In the genomic region with DNA sequence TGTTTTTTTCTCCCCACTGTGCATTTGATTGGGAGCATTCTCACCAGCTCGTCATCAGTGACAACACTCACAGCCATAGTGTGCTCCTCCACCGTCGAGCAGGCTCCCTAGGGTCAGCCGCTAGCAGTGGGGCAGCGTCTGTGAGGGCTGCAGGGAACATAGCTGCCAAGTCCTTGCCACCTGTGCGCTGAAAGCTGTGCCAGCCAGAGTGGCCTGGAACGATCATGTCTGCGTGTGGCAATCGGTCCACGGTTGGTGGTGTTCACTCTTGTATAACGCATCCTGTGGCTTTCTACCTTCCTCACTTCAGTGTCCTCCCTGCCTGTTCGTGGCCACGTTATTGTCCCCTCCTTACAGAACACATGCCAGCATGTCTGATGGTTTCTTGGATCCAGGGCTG, we compare ENCODE assay signal across 15 mouse cellular contexts. TPM values are rescaled to one million over a fixed set of nuclear protein-coding genes. Genes with fewer than 3 reads are reported as not detected.
DNase-seq lines count a peak whose midpoint lies in the region; ATAC-seq lines count a peak whose summit lies in the region.
"Had no signal": no experiment of that assay in that cellular context is flagged by ENCODE, and none has a peak within 500 bp of the region (broad histone marks: within the 10 kb centered on the region; RNA-seq: fewer than 3 reads in every experiment).

No protein-coding gene starts in this region.

- WGBS in kidney, embryonic 15.5 days, result 86% methylated on average over 13 of the region's 13 CpGs
- WGBS in intestine, embryonic 16.5 days, result 88% methylated on average over 13 of the region's 13 CpGs

- no peak for DNase-seq in kidney, adult 11 months
- peak; percentile 94 for DNase-seq in brain, adult 2 months (ENCODE audit: low read depth, low spot score)
- peak; percentile 93 for DNase-seq in cerebellum, adult 9-10 months
- DNase-seq in adrenal gland, postnatal 10 days, result no peak
- no peak for DNase-seq in urinary bladder, adult 2 months (ENCODE audit: low spot score)
- DNase-seq in heart, adult 18-20 months, result no peak
- DNase-seq: gastrocnemius, adult 2 months; midbrain, embryonic 14.5 days; retina, postnatal 1 day had no signal

- ATAC-seq in kidney, embryonic 15.5 days (replicated peaks; ENCODE audit: low FRiP score), result no peak
- ATAC-seq in intestine, embryonic 16.5 days, result no peak
- ATAC-seq: hindbrain, embryonic 16.5 days had no signal

- peak overlapping the region; percentile 52 for H3K27ac ChIP-seq in kidney, embryonic 15.5 days
- H3K27ac ChIP-seq in intestine, embryonic 16.5 days (ENCODE audit: low read length), result peak overlapping the region; percentile 33; the same call in 1 of the 2 replicates
- H3K27ac ChIP-seq: embryonic facial prominence, embryonic 15.5 days; gastrocnemius, adult 2 months; heart, embryonic 13.5 days; liver, embryonic 14.5 days had no signal

- H3K9ac ChIP-seq in kidney, embryonic 15.5 days, result no peak overlapping the region
- no peak overlapping the region for H3K9ac ChIP-seq in intestine, embryonic 16.5 days (ENCODE audit: low read depth, low read length)
- H3K9ac ChIP-seq: embryonic facial prominence, embryonic 15.5 days; heart, embryonic 13.5 days; liver, embryonic 14.5 days had no signal

- no peaks in the 10 kb centered on the region for H3K9me3 ChIP-seq in kidney, embryonic 15.5 days (replicated peaks)
- no peaks in the 10 kb centered on the region for H3K9me3 ChIP-seq in intestine, embryonic 16.5 days (ENCODE audit: control insufficient read depth, low read length)
- H3K9me3 ChIP-seq: embryonic facial prominence, embryonic 15.5 days; heart, embryonic 13.5 days had no signal

- H3K36me3 ChIP-seq in kidney, embryonic 15.5 days, result peaks cover 92% of the 10 kb centered on the region
- no peaks in the 10 kb centered on the region; the same call in 1 of the 2 replicates for H3K36me3 ChIP-seq in intestine, embryonic 16.5 days (ENCODE audit: control insufficient read depth, insufficient read depth, low read length)

- H3K4me2 ChIP-seq in kidney, embryonic 15.5 days, result no peak overlapping the region
- H3K4me2 ChIP-seq in intestine, embryonic 16.5 days (ENCODE audit: low read depth, low read length), result no peak overlapping the region
- H3K4me2 ChIP-seq: embryonic facial prominence, embryonic 15.5 days; heart, embryonic 13.5 days had no signal

- peaks cover 36% of the 10 kb centered on the region for H3K4me1 ChIP-seq in kidney, embryonic 15.5 days
- H3K4me1 ChIP-seq in intestine, embryonic 16.5 days (ENCODE audit: control insufficient read depth, insufficient read depth, low read length), result peaks cover 5% of the 10 kb centered on the region; the same call in 1 of the 2 replicates
- H3K4me1 ChIP-seq: embryonic facial prominence, embryonic 15.5 days; heart, embryonic 13.5 days had no signal

- no peaks in the 10 kb centered on the region for H3K27me3 ChIP-seq in kidney, embryonic 15.5 days
- H3K27me3 ChIP-seq in intestine, embryonic 16.5 days (replicated peaks; ENCODE audit: control insufficient read depth, insufficient read depth, low read length), result no peaks in the 10 kb centered on the region
- H3K27me3 ChIP-seq: embryonic facial prominence, embryonic 15.5 days; heart, embryonic 13.5 days had no signal

- no peak overlapping the region for H3K4me3 ChIP-seq in kidney, embryonic 15.5 days (replicated peaks)
- H3K4me3 ChIP-seq in intestine, embryonic 16.5 days (ENCODE audit: low read length), result no peak overlapping the region
- H3K4me3 ChIP-seq: embryonic facial prominence, embryonic 15.5 days; gastrocnemius, adult 2 months; heart, embryonic 13.5 days had no signal

RNA-seq across cellular contexts. Expression of gene Tchp, which starts 10.9 kb away (rescaled TPM):
- 16.5 and 17.4 TPM in 2 replicates for polyA plus RNA-seq in kidney, embryonic 15.5 days (2015; fragmentation: Nextera tagmentation; extraction: Ambion mirVana)
- polyA plus RNA-seq in intestine, embryonic 16.5 days (2015; fragmentation: Nextera tagmentation; extraction: Ambion mirVana), result 5.8 and 8.2 TPM in 2 replicates
- total RNA-seq in adrenal gland, postnatal 10 days (2021), result 10 to 100 TPM in 1 of 2 experiments, 1 to 10 TPM in 1; 5.7 to 11.7 TPM
- polyA plus RNA-seq in urinary bladder, adult 2 months (2012; rRNA removed), result 24.0 and 24.4 TPM in 2 replicates
- 1 to 10 TPM; 4.1 to 4.6 TPM for total RNA-seq in heart, adult 18-20 months (2021)

RNA-seq across cellular contexts. Expression of gene Gltp, which starts 27.7 kb away (rescaled TPM):
- polyA plus RNA-seq in kidney, embryonic 15.5 days (2015; fragmentation: Nextera tagmentation; extraction: Ambion mirVana), result 78.5 and 79.2 TPM in 2 replicates
- 100 and 103 TPM in 2 replicates for polyA plus RNA-seq in intestine, embryonic 16.5 days (2015; fragmentation: Nextera tagmentation; extraction: Ambion mirVana)
- total RNA-seq in adrenal gland, postnatal 10 days (2021), result 10 to 100 TPM; 31.2 to 38.3 TPM
- polyA plus RNA-seq in urinary bladder, adult 2 months (2012; rRNA removed), result 172 and 192 TPM in 2 replicates
- 10 to 100 TPM; 16.9 to 20.0 TPM for total RNA-seq in heart, adult 18-20 months (2021)

RNA-seq across cellular contexts. Expression of gene Ankrd13a, which starts 56.0 kb away (rescaled TPM):
- 45.3 and 49.8 TPM in 2 replicates for polyA plus RNA-seq in kidney, embryonic 15.5 days (2015; fragmentation: Nextera tagmentation; extraction: Ambion mirVana)
- 12.7 and 16.7 TPM in 2 replicates for polyA plus RNA-seq in intestine, embryonic 16.5 days (2015; fragmentation: Nextera tagmentation; extraction: Ambion mirVana)
- 10 to 100 TPM; 91.7 to 95.0 TPM for total RNA-seq in adrenal gland, postnatal 10 days (2021)
- 55.6 and 63.2 TPM in 2 replicates for polyA plus RNA-seq in urinary bladder, adult 2 months (2012; rRNA removed)
- total RNA-seq in heart, adult 18-20 months (2021), result 10 to 100 TPM; 30.6 to 35.8 TPM

RNA-seq across cellular contexts. Expression of gene Git2, which starts 56.8 kb away (rescaled TPM):
- 42.0 and 45.5 TPM in 2 replicates for polyA plus RNA-seq in kidney, embryonic 15.5 days (2015; fragmentation: Nextera tagmentation; extraction: Ambion mirVana)
- 27.1 and 29.9 TPM in 2 replicates for polyA plus RNA-seq in intestine, embryonic 16.5 days (2015; fragmentation: Nextera tagmentation; extraction: Ambion mirVana)
- total RNA-seq in adrenal gland, postnatal 10 days (2021), result 10 to 100 TPM; 45.3 to 63.5 TPM
- 37.5 and 46.6 TPM in 2 replicates for polyA plus RNA-seq in urinary bladder, adult 2 months (2012; rRNA removed)
- total RNA-seq in heart, adult 18-20 months (2021), result 10 to 100 TPM; 20.7 to 26.7 TPM

Comparison
In these comparisons a context has a peak if more than half of its experiments do, and no peak if none do; other contexts are left out.
1. DNase-seq: peak in brain, adult 2 months (single experiment) and cerebellum, adult 9-10 months (single experiment); none in kidney, adult 11 months (single experiment), adrenal gland, postnatal 10 days (single experiment), urinary bladder, adult 2 months (single experiment) and heart, adult 18-20 months (0 of 2).